Mouse (Mus musculus) MEL (cell line): ENCODE measurements at regions not wholly inside any gene's neighbourhood (a gene's known extent, or its start where the extent isn't known, plus 50 kb on each side); places are given as distances from the start of the nearest gene placed in this dataset.

Experiments
- DNase-seq: peaks from one replicate; pipeline ENCODE4 v3.0.0; 2011; ENCODE audit warnings: low read depth, low spot score
- H3K27ac ChIP-seq: 2 replicates; pipeline ENCODE4 v1.5.1; 2012; ENCODE audit warnings: low read depth, mild to moderate bottlenecking, control low read depth, low read length, moderate library complexity; ENCODE audit not compliant: control insufficient read depth
- H3K27me3 ChIP-seq, 2 experiments: fragments of 150-350 bp in 1 of 2; sonication (generic) in 1 of 2; 2 replicates each; pipeline ENCODE4 v1.6.1; 2012; ENCODE audit warnings: low read length in 2 of 2, mild to moderate bottlenecking in 2 of 2, improper control_type of control experiment in 1 of 2, moderate library complexity in 1 of 2; ENCODE audit not compliant: insufficient read depth in 2 of 2, control insufficient read depth in 1 of 2
- H3K36me3 ChIP-seq, 2 experiments: 2 replicates each; pipeline ENCODE4 v1.6.1; 2012 to 2014; ENCODE audit warnings: low read length in 2 of 2, improper control_type of control experiment in 1 of 2, inconsistent platforms in 1 of 2, mild to moderate bottlenecking in 1 of 2; ENCODE audit not compliant: insufficient read depth in 2 of 2, control insufficient read depth in 1 of 2
- H3K4me1 ChIP-seq, 2 experiments: fragments of 150-350 bp in 1 of 2; sonication (generic) in 1 of 2; 2 replicates each; pipeline ENCODE4 v1.6.1; 2012; ENCODE audit warnings: low read length in 2 of 2, improper control_type of control experiment in 1 of 2, mild to moderate bottlenecking in 1 of 2; ENCODE audit not compliant: insufficient read depth in 2 of 2, control insufficient read depth in 1 of 2
- H3K4me3 ChIP-seq, 2 experiments: fragments of 150-350 bp in 1 of 2; sonication (generic) in 1 of 2; 2 replicates each; pipeline ENCODE4 v1.5.1; 2012; ENCODE audit warnings: low read depth in 2 of 2, low read length in 2 of 2, mild to moderate bottlenecking in 2 of 2, moderate library complexity in 2 of 2, control low read depth in 1 of 2, improper control_type of control experiment in 1 of 2; ENCODE audit not compliant: control insufficient read depth in 1 of 2, insufficient read depth in 1 of 2
- H3K79me2 ChIP-seq: 2 replicates; pipeline ENCODE4 v1.6.1; 2012; ENCODE audit warnings: mild to moderate bottlenecking, low read length, moderate library complexity; ENCODE audit not compliant: control insufficient read depth, poor library complexity, insufficient read depth
- H3K9ac ChIP-seq: 2 replicates; pipeline ENCODE4 v1.6.1; 2012; ENCODE audit warnings: low read depth, mild to moderate bottlenecking, control low read depth, low read length, moderate library complexity; ENCODE audit not compliant: control insufficient read depth, poor library complexity, severe bottlenecking
- H3K9me3 ChIP-seq: fragments of 150-350 bp; sonication (generic); replicated peaks from 2 replicates; pipeline ENCODE4 v1.6.1; 2012; ENCODE audit warnings: mild to moderate bottlenecking, low read length, improper control_type of control experiment, moderate library complexity; ENCODE audit not compliant: insufficient read depth
- BHLHE40 ChIP-seq: IDR thresholded peaks from 2 replicates; pipeline ENCODE4 v1.6.1; 2012; ENCODE audit warnings: low read depth, mild to moderate bottlenecking, inconsistent platforms, low read length, improper control_type of control experiment, borderline replicate concordance
- CHD1 ChIP-seq: IDR thresholded peaks from 2 replicates; pipeline ENCODE4 v1.6.1; 2012; ENCODE audit warnings: low read depth, mild to moderate bottlenecking, inconsistent platforms, low read length, improper control_type of control experiment
- CHD2 ChIP-seq: IDR thresholded peaks from 2 replicates; pipeline ENCODE4 v1.6.1; 2011; ENCODE audit warnings: low read length, improper control_type of control experiment
- E2F4 ChIP-seq: IDR thresholded peaks from 2 replicates; pipeline ENCODE4 v1.6.1; 2011; ENCODE audit warnings: low read depth, low read length, improper control_type of control experiment, borderline replicate concordance
- ELF1 ChIP-seq: IDR thresholded peaks from 2 replicates; pipeline ENCODE4 v1.6.1; 2014; ENCODE audit warnings: low read depth, mild to moderate bottlenecking, inconsistent platforms, low read length, improper control_type of control experiment, moderate library complexity
- EP300 ChIP-seq, 2 experiments: IDR thresholded peaks; 2 replicates each; pipeline ENCODE4 v1.6.1; 2011; ENCODE audit warnings: improper control_type of control experiment in 2 of 2, low read length in 2 of 2, low read depth in 1 of 2, mild to moderate bottlenecking in 1 of 2
- ETS1 ChIP-seq: IDR thresholded peaks from 2 replicates; pipeline ENCODE4 v1.6.1; 2012; ENCODE audit warnings: low read depth, mild to moderate bottlenecking, inconsistent platforms, low read length, improper control_type of control experiment, moderate library complexity
- GABPA ChIP-seq: IDR thresholded peaks from 2 replicates; pipeline ENCODE4 v1.6.1; 2012; ENCODE audit warnings: low read depth, mild to moderate bottlenecking, inconsistent platforms, low read length, improper control_type of control experiment, moderate library complexity
- KAT2A ChIP-seq: conservative IDR thresholded peaks from 2 replicates; pipeline ENCODE4 v1.6.1; 2012; ENCODE audit warnings: low read depth, low read length, improper control_type of control experiment, inconsistent platforms
- MAFK ChIP-seq: IDR thresholded peaks from 2 replicates; pipeline ENCODE4 v1.6.1; 2011; ENCODE audit warnings: low read depth, mild to moderate bottlenecking, low read length, improper control_type of control experiment, borderline replicate concordance
- MAX ChIP-seq: IDR thresholded peaks from 2 replicates; pipeline ENCODE4 v1.6.1; 2011; ENCODE audit warnings: low read length, improper control_type of control experiment
- MAZ ChIP-seq: IDR thresholded peaks from 2 replicates; pipeline ENCODE4 v1.6.1; 2012; ENCODE audit warnings: low read depth, mild to moderate bottlenecking, inconsistent platforms, low read length, improper control_type of control experiment
- MXI1 ChIP-seq: IDR thresholded peaks from 2 replicates; pipeline ENCODE4 v1.6.1; 2011; ENCODE audit warnings: mild to moderate bottlenecking, low read depth, low read length, improper control_type of control experiment
- MYB ChIP-seq: IDR thresholded peaks from 2 replicates; pipeline ENCODE4 v1.6.1; 2011; ENCODE audit warnings: mild to moderate bottlenecking, low read depth, low read length, improper control_type of control experiment
- MYC ChIP-seq: IDR thresholded peaks from 2 replicates; pipeline ENCODE4 v1.6.1; 2011; ENCODE audit warnings: low read depth, mild to moderate bottlenecking, low read length, improper control_type of control experiment, moderate library complexity
- NRF1 ChIP-seq: IDR thresholded peaks from 2 replicates; pipeline ENCODE4 v1.6.1; 2014; ENCODE audit warnings: low read depth, mild to moderate bottlenecking, inconsistent platforms, low read length, improper control_type of control experiment, moderate library complexity; ENCODE audit not compliant: poor library complexity, insufficient read depth, severe bottlenecking
- POLR2A ChIP-seq, 2 experiments: IDR thresholded peaks; 2 replicates each; pipeline ENCODE4 v1.6.1; 2011 to 2012; ENCODE audit warnings: low read length in 2 of 2, mild to moderate bottlenecking in 2 of 2, control low read depth in 1 of 2, improper control_type of control experiment in 1 of 2, low read depth in 1 of 2, moderate library complexity in 1 of 2; ENCODE audit not compliant: control insufficient read depth in 1 of 2, insufficient read depth in 1 of 2, poor library complexity in 1 of 2
- POLR2AphosphoS2 ChIP-seq: IDR thresholded peaks from 2 replicates; pipeline ENCODE4 v1.6.1; 2011; ENCODE audit warnings: low read length, improper control_type of control experiment
- POLR2AphosphoS5 ChIP-seq: IDR thresholded peaks from 2 replicates; pipeline ENCODE4 v1.6.1; 2012; ENCODE audit warnings: low read depth, borderline replicate concordance, mild to moderate bottlenecking, inconsistent platforms, low read length, moderate library complexity, mixed read lengths
- RAD21 ChIP-seq: IDR thresholded peaks from 2 replicates; pipeline ENCODE4 v1.6.1; 2011; ENCODE audit warnings: mild to moderate bottlenecking, low read depth, low read length, improper control_type of control experiment
- RCOR1 ChIP-seq: IDR thresholded peaks from 2 replicates; pipeline ENCODE4 v1.6.1; 2012; ENCODE audit warnings: low read depth, mild to moderate bottlenecking, inconsistent platforms, low read length, improper control_type of control experiment
- SMC3 ChIP-seq: IDR thresholded peaks from 2 replicates; pipeline ENCODE4 v1.6.1; 2011; ENCODE audit warnings: low read depth, low read length, improper control_type of control experiment
- TCF12 ChIP-seq: IDR thresholded peaks from 2 replicates; pipeline ENCODE4 v1.6.1; 2014; ENCODE audit warnings: low read depth, mild to moderate bottlenecking, inconsistent platforms, low read length, improper control_type of control experiment, moderate library complexity
- USF1 ChIP-seq: IDR thresholded peaks from 2 replicates; pipeline ENCODE4 v1.6.1; 2014; ENCODE audit warnings: low read depth, mild to moderate bottlenecking, inconsistent platforms, low read length, improper control_type of control experiment, moderate library complexity
- USF2 ChIP-seq, 2 experiments: IDR thresholded peaks; 2 replicates each; pipeline ENCODE4 v1.6.1; 2011 to 2012; ENCODE audit warnings: improper control_type of control experiment in 2 of 2, low read length in 2 of 2, borderline replicate concordance in 1 of 2, inconsistent platforms in 1 of 2, low read depth in 1 of 2, mild to moderate bottlenecking in 1 of 2; ENCODE audit not compliant: insufficient read depth in 1 of 2
- ZC3H11A ChIP-seq: IDR thresholded peaks from 2 replicates; pipeline ENCODE4 v1.6.1; 2012; ENCODE audit warnings: low read depth, mild to moderate bottlenecking, inconsistent platforms, low read length, improper control_type of control experiment
- ZKSCAN1 ChIP-seq: IDR thresholded peaks from 2 replicates; pipeline ENCODE4 v1.6.1; 2012; ENCODE audit warnings: low read depth, mild to moderate bottlenecking, inconsistent platforms, low read length, improper control_type of control experiment, moderate library complexity
- ZMIZ1 ChIP-seq: IDR thresholded peaks from 2 replicates; pipeline ENCODE4 v1.6.1; 2012; ENCODE audit warnings: low read depth, mild to moderate bottlenecking, inconsistent platforms, low read length, improper control_type of control experiment, moderate library complexity
- ZNF384 ChIP-seq: IDR thresholded peaks from 2 replicates; pipeline ENCODE4 v1.6.1; 2012; ENCODE audit warnings: low read depth, mild to moderate bottlenecking, inconsistent platforms, low read length, improper control_type of control experiment

DNA sequence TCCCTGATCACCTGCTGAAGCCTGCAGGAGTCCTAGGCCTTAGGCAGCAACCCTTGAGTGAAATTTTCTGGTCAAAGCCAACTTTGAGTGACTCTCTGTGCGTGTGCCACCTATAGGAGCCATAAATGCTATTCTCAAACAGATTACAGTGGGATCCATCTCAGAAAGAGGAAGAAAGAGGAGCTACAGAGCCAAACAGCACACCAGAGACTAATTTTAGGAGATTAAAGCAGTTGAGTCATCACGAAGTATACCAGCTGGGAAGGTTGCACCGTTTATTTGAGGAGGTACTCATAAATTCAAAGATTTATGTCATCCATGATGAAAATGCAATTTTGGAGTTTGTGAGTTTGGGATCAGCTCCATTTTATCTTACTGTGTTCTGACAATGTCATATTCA, 54.3 kb downstream of the Gm9376 start:
- H3K9me3 ChIP-seq: no peaks in the 10 kb centered on the region
- H3K9ac ChIP-seq: no peak overlapping the region
- no peak for TF ChIP-seq ZKSCAN1
- TF ChIP-seq MXI1: no peak
- no peak for TF ChIP-seq TCF12
- no peak for TF ChIP-seq RCOR1
- TF ChIP-seq GABPA: no peak
- no peak for TF ChIP-seq ELF1
- no peak for TF ChIP-seq ETS1
- no peak for TF ChIP-seq MAX
- TF ChIP-seq POLR2AphosphoS2: no peak
- TF ChIP-seq RAD21: no peak
- no peak for TF ChIP-seq MAFK
- no peak for TF ChIP-seq USF1
- TF ChIP-seq ZMIZ1: no peak
- no peak for TF ChIP-seq POLR2A (IDR thresholded peaks at IDR 0.05; ENCODE audit: control insufficient read depth in 1 of 2, insufficient read depth in 1 of 2, low read depth in 1 of 2, low read length in 2 of 2, poor library complexity in 1 of 2)
- no peak for TF ChIP-seq BHLHE40
- TF ChIP-seq NRF1: no peak
- TF ChIP-seq CHD2: no peak
- no peak overlapping the region for H3K27ac ChIP-seq
- H3K79me2 ChIP-seq: no peaks in the 10 kb centered on the region
- no peaks in the 10 kb centered on the region for H3K27me3 ChIP-seq
- no peak overlapping the region for H3K4me3 ChIP-seq
- no peaks in the 10 kb centered on the region for H3K36me3 ChIP-seq
- no peak for DNase-seq
- H3K4me1 ChIP-seq: no peaks in the 10 kb centered on the region

DNA sequence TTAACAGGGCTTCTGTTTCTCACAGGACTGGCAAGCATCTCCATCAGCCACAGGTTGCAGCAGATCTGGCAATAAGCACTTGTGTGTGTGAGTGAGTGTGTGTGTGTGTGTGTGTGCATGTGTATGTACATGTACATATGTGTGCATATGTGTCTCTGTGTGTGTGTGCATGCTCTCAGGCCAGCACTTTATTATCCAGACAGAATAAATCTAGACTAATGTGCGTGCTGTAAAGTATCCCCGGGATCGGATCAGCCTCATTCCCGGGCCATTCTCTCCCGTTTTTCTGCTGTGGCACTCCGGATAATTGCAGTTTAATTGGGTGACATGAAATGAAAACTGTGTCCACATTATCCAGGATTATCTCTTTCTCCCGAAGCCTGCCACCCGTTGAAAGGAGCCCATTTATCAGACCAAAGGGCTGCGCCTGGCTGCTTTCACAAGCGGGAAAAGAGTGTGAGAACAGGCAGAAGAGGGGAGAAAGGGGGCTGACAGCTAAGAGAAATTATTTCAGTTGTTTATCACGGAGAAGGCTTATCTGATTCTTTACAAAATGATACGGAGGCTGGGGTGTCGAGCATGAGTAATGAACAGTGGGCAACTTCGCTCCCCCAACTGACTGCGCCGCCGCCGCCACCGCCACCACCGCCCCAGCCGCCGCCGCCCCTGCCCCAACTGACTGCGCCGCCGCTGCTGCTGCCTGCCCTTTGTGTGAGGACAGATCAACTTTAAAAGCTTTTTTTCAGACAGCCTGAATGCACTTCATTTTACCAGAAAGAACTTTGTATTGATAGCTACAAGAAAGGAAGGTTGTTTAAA, 55.5 kb downstream of the Gm9376 start:
- H3K9me3 ChIP-seq: no peaks in the 10 kb centered on the region

More for the DNA sequence above, 55.5 kb downstream of the Gm9376 start:
- no peak overlapping the region for H3K27ac ChIP-seq
- DNase-seq: no peak
- H3K36me3 ChIP-seq: no peaks in the 10 kb centered on the region
- no peak overlapping the region for H3K9ac ChIP-seq
- H3K4me1 ChIP-seq: no peaks in the 10 kb centered on the region
- no peaks in the 10 kb centered on the region for H3K79me2 ChIP-seq
- TF ChIP-seq POLR2A (IDR thresholded peaks at IDR 0.05; ENCODE audit: control insufficient read depth in 1 of 2, insufficient read depth in 1 of 2, low read depth in 1 of 2, low read length in 2 of 2, poor library complexity in 1 of 2): no peak
- TF ChIP-seq KAT2A: no peak
- TF ChIP-seq MAZ: no peak
- TF ChIP-seq E2F4: no peak
- TF ChIP-seq USF2 (IDR thresholded peaks at IDR 0.05; ENCODE audit: borderline replicate concordance in 1 of 2, insufficient read depth in 1 of 2, low read depth in 1 of 2, low read length in 2 of 2): no peak
- no peak for TF ChIP-seq MYC
- no peak for TF ChIP-seq ZNF384
- no peak for TF ChIP-seq ELF1
- no peak for TF ChIP-seq MAX
- TF ChIP-seq EP300 (IDR thresholded peaks at IDR 0.05; ENCODE audit: low read depth in 1 of 2, low read length in 2 of 2): no peak
- no peak for TF ChIP-seq MYB
- no peak for TF ChIP-seq POLR2AphosphoS2
- no peak for TF ChIP-seq SMC3
- no peak for TF ChIP-seq ZKSCAN1
- no peak for TF ChIP-seq POLR2AphosphoS5
- no peak for TF ChIP-seq ZC3H11A
- no peak for TF ChIP-seq USF1
- TF ChIP-seq ZMIZ1: no peak
- TF ChIP-seq CHD1: no peak
- TF ChIP-seq, all 39 proteins: peak for 0
- no peaks in the 10 kb centered on the region for H3K27me3 ChIP-seq
- no peak overlapping the region for H3K4me3 ChIP-seq
